Comparison of ENCODE assay signal across 9 mouse cellular contexts in genomic region chr5:150952328-150952668, GRCm38 (mm10). TPM values are rescaled to one million over a fixed set of nuclear protein-coding genes. Genes with fewer than 3 reads are reported as not detected.
DNase-seq lines count a peak whose midpoint lies in the region; ATAC-seq and TF ChIP-seq lines count a peak whose summit lies in the region.
"Had no signal": no experiment of that assay in that cellular context is flagged by ENCODE, and none has a peak within 500 bp of the region (broad histone marks: within the 10 kb centered on the region; RNA-seq: fewer than 3 reads in every experiment).

Gene Kl, plus strand, starts transcription at chr5:150952607.

- H3K9ac ChIP-seq in limb, embryonic 13.5 days, result peak within 1 kb of the TSS; percentile 56
- H3K9ac ChIP-seq in stomach, postnatal 0 days (ENCODE audit: low read length), result peak within 1 kb of the TSS; percentile 48

- peak within 1 kb of the TSS; percentile 26 for H3K4me3 ChIP-seq in erythroblast, embryonic 14.5 days (replicated peaks)
- H3K4me3 ChIP-seq in limb, embryonic 13.5 days, result peak within 1 kb of the TSS; percentile 54
- H3K4me3 ChIP-seq in stomach, postnatal 0 days (ENCODE audit: low read depth, low read length), result peak within 1 kb of the TSS; percentile 44
- H3K4me3 ChIP-seq: myocyte had no signal

- H3K9me3 ChIP-seq in erythroblast, embryonic 14.5 days (ENCODE audit: control insufficient read depth, low read length), result peaks cover 5% of the 10 kb centered on the region
- no peaks in the 10 kb centered on the region for H3K9me3 ChIP-seq in limb, embryonic 13.5 days
- H3K9me3 ChIP-seq in stomach, postnatal 0 days (ENCODE audit: control insufficient read depth, low read length), result no peaks in the 10 kb centered on the region

- H3K4me1 ChIP-seq in erythroblast, embryonic 14.5 days (ENCODE audit: control insufficient read depth), result no peaks in the 10 kb centered on the region
- H3K4me1 ChIP-seq in limb, embryonic 13.5 days, result peaks cover 13% of the 10 kb centered on the region; the same call in 1 of the 2 replicates
- 0 out of 2 replicates have a peak, but pooled peaks cover 2% of the 10 kb centered on the region for H3K4me1 ChIP-seq in stomach, postnatal 0 days (replicated peaks; ENCODE audit: control insufficient read depth, insufficient read depth)

- 4% methylated on average over 14 of the region's 22 CpGs for WGBS in limb, embryonic 13.5 days
- 5% methylated on average over 14 of the region's 22 CpGs for WGBS in stomach, postnatal 0 days

- H3K4me2 ChIP-seq in limb, embryonic 13.5 days (replicated peaks), result peak within 1 kb of the TSS; percentile 82
- peak within 1 kb of the TSS; percentile 78 for H3K4me2 ChIP-seq in stomach, postnatal 0 days (replicated peaks; ENCODE audit: low read depth)

- no peaks in the 10 kb centered on the region for H3K36me3 ChIP-seq in erythroblast, embryonic 14.5 days (ENCODE audit: control insufficient read depth)
- H3K36me3 ChIP-seq in limb, embryonic 13.5 days, result no peaks in the 10 kb centered on the region
- no peaks in the 10 kb centered on the region for H3K36me3 ChIP-seq in stomach, postnatal 0 days (ENCODE audit: control insufficient read depth, insufficient read depth, low read length)

- H3K27ac ChIP-seq in limb, embryonic 13.5 days, result no peak within 1 kb of the TSS
- no peak within 1 kb of the TSS for H3K27ac ChIP-seq in stomach, postnatal 0 days (replicated peaks)

- no peak for ATAC-seq in erythroblast, adult 5-6 weeks (replicated peaks; ENCODE audit: low FRiP score, poor library complexity, severe bottlenecking)
- 0 out of 2 replicates have a peak, but pooled peaks have one; percentile 16 for ATAC-seq in limb, embryonic 13.5 days (ENCODE audit: low FRiP score, low read depth)
- ATAC-seq in stomach, postnatal 0 days (ENCODE audit: low FRiP score, low TSS enrichment), result peak; percentile 29; the same call in 1 of the 2 replicates

- no peak for TF ChIP-seq CTCF in stomach, postnatal 0 days (IDR thresholded peaks at IDR 0.05; ENCODE audit: low read depth)

- peaks cover 27% of the 10 kb centered on the region for H3K27me3 ChIP-seq in erythroblast, embryonic 14.5 days (ENCODE audit: control insufficient read depth)
- H3K27me3 ChIP-seq in limb, embryonic 13.5 days, result peaks cover 65% of the 10 kb centered on the region
- peaks cover 10% of the 10 kb centered on the region; the same call in 1 of the 2 replicates for H3K27me3 ChIP-seq in stomach, postnatal 0 days (ENCODE audit: control insufficient read depth, insufficient read depth, low read length)

- TF ChIP-seq EP300 in stomach, postnatal 0 days (optimal IDR thresholded peaks at IDR 0.05), result no peak

- peak; percentile 11 for DNase-seq in right cerebral cortex, postnatal 4 days
- no peak for DNase-seq in right cerebral cortex, postnatal 36 days (ENCODE audit: low spot score in 2 of 2)
- DNase-seq in stomach, postnatal 0 days (ENCODE audit: low spot score), result peak; percentile 15
- DNase-seq in ovary, postnatal 14 days (ENCODE audit: low spot score), result no peak
- DNase-seq in thymus, postnatal 4 days, result no peak

RNA-seq across cellular contexts. Expression of gene Kl, which starts in this region (rescaled TPM):
- not detected in 2 replicates for polyA plus RNA-seq in erythroblast, embryonic 14.5 days (2012)
- 0.21 TPM in 1 of 2 replicates, not detected in the other for total RNA-seq in erythroblast, adult 5-6 weeks (2015; ENCODE audit: low replicate concordance)
- not detected in 2 replicates for total RNA-seq in erythroblast, adult 5-6 weeks (2017; ENCODE audit: low replicate concordance)
- 0.18 and 0.23 TPM in 2 replicates for polyA plus RNA-seq in limb, embryonic 13.5 days (2015; fragmentation: Nextera tagmentation; extraction: Ambion mirVana)
- polyA plus RNA-seq in stomach, postnatal 0 days (2015; fragmentation: Nextera tagmentation; extraction: Ambion mirVana), result 0.27 and 0.30 TPM in 2 replicates
- polyA plus RNA-seq: myocyte had no signal

Comparison
In these comparisons a context has a peak if more than half of its experiments do, and no peak if none do; other contexts are left out.
1. Peak in ATAC-seq, H3K4me3 ChIP-seq, H3K9ac ChIP-seq and H3K4me2 ChIP-seq in limb, embryonic 13.5 days; RNA of the gene not detected or under 1 TPM.
2. Peak in DNase-seq, ATAC-seq, H3K4me3 ChIP-seq, H3K9ac ChIP-seq and H3K4me2 ChIP-seq in stomach, postnatal 0 days; RNA of the gene not detected or under 1 TPM.